Mouse (Mus musculus): Measurements from ENCODE around the gene Fbxl13. TPM values are rescaled to one million over a fixed set of nuclear protein-coding genes. Genes with fewer than 3 reads are reported as not detected.

Fbxl13 gene
- polyA plus RNA-seq, 1 experiment: 0.19 TPM

GRCm38 (mm10) chr5:21567784-21568183 is 77.7 kb downstream of the Fbxl13 start:
- Histone ChIP-seq H3K4me2 (ENCODE audit: low read depth) (no peak overlapping the region), H3K27me3 (ENCODE audit: control insufficient read depth, insufficient read depth, insufficient read length) (no peaks in the 10 kb centered on the region), H3K79me2 (ENCODE audit: control insufficient read depth, insufficient read depth) (peaks cover 18% of the 10 kb centered on the region), H3K36me3 (ENCODE audit: control insufficient read depth, insufficient read depth) (peaks cover 26% of the 10 kb centered on the region), H3ac (ENCODE audit: control insufficient read depth, insufficient read length) (no peak overlapping the region), H3K4me3 (no peak overlapping the region)
- TF ChIP-seq MAX (IDR thresholded peaks at IDR 0.05; ENCODE audit: low read depth) (no peak), MYOD1 (IDR thresholded peaks at IDR 0.05; ENCODE audit: control insufficient read depth in 1 of 3, insufficient read length in 2 of 3, low read depth in 2 of 3) (no peak), POLR2A (IDR thresholded peaks at IDR 0.05; ENCODE audit: insufficient read length, low read depth) (no peak), E2F4 (IDR thresholded peaks at IDR 0.05; ENCODE audit: insufficient read depth) (no peak), REST (IDR thresholded peaks at IDR 0.05; ENCODE audit: insufficient read depth, insufficient read length) (no peak), POLR2AphosphoS2 (IDR thresholded peaks at IDR 0.05; ENCODE audit: insufficient read length, low read depth) (no peak), TCF12 (IDR thresholded peaks at IDR 0.05; ENCODE audit: insufficient read depth, poor library complexity, severe bottlenecking) (no peak), CEBPB (IDR thresholded peaks at IDR 0.05; ENCODE audit: insufficient read depth, poor library complexity, severe bottlenecking) (no peak), TCF3 (IDR thresholded peaks at IDR 0.05; ENCODE audit: insufficient read length, low read depth) (no peak), SRF (IDR thresholded peaks at IDR 0.05; ENCODE audit: control insufficient read depth, insufficient read length, low read depth) (no peak), MYOG (IDR thresholded peaks at IDR 0.05; ENCODE audit: control insufficient read depth in 1 of 3, insufficient read depth in 1 of 3, insufficient read length in 2 of 3, low read depth in 2 of 3) (no peak), USF1 (IDR thresholded peaks at IDR 0.05; ENCODE audit: low read depth) (no peak)

GRCm38 (mm10) chr5:21565392-21566065 is 79.9 kb downstream of the Fbxl13 start:
- H3K36me3 ChIP-seq (ENCODE audit: control insufficient read depth, insufficient read depth): peaks cover 24% of the 10 kb centered on the region
- no peak overlapping the region for H3ac ChIP-seq (ENCODE audit: control insufficient read depth, insufficient read length)
- TF ChIP-seq TCF3 (IDR thresholded peaks at IDR 0.05; ENCODE audit: insufficient read length, low read depth) (no peak), USF1 (IDR thresholded peaks at IDR 0.05; ENCODE audit: low read depth) (peak; percentile 72)
- no peak overlapping the region for H3K4me3 ChIP-seq
- H3K4me2 ChIP-seq (ENCODE audit: low read depth): peak overlapping the region; percentile 55
- peaks cover 18% of the 10 kb centered on the region for H3K79me2 ChIP-seq (ENCODE audit: control insufficient read depth, insufficient read depth)
- no peaks in the 10 kb centered on the region for H3K27me3 ChIP-seq (ENCODE audit: control insufficient read depth, insufficient read depth, insufficient read length)

- Histone ChIP-seq H3K36me3 (ENCODE audit: control insufficient read depth, insufficient read depth) (peaks cover 19% of the 10 kb centered on the region), H3K27me3 (ENCODE audit: control insufficient read depth, insufficient read depth, insufficient read length) (no peaks in the 10 kb centered on the region), H3ac (ENCODE audit: control insufficient read depth, insufficient read length) (no peak overlapping the region), H3K4me2 (ENCODE audit: low read depth) (no peak overlapping the region), H3K4me3 (no peak overlapping the region), H3K79me2 (ENCODE audit: control insufficient read depth, insufficient read depth) (peaks cover 18% of the 10 kb centered on the region)
- TF ChIP-seq CEBPB (IDR thresholded peaks at IDR 0.05; ENCODE audit: insufficient read depth, poor library complexity, severe bottlenecking): 0 out of 2 replicates have a peak, but pooled peaks have one; percentile 12
- TF ChIP-seq SRF (IDR thresholded peaks at IDR 0.05; ENCODE audit: control insufficient read depth, insufficient read length, low read depth): no peak
- TF ChIP-seq MAX (IDR thresholded peaks at IDR 0.05; ENCODE audit: low read depth): no peak
Measured at GRCm38 (mm10) chr5:21563936-21564335, 81.5 kb downstream of the Fbxl13 start.

- H3ac ChIP-seq (ENCODE audit: control insufficient read depth, insufficient read length): no peak overlapping the region
- H3K4me3 ChIP-seq: no peak overlapping the region
- H3K36me3 ChIP-seq (ENCODE audit: control insufficient read depth, insufficient read depth): peaks cover 7% of the 10 kb centered on the region
- no peak overlapping the region for H3K4me2 ChIP-seq (ENCODE audit: low read depth)
- no peaks in the 10 kb centered on the region for H3K27me3 ChIP-seq (ENCODE audit: control insufficient read depth, insufficient read depth, insufficient read length)
- peaks cover 32% of the 10 kb centered on the region for H3K79me2 ChIP-seq (ENCODE audit: control insufficient read depth, insufficient read depth)
- TF ChIP-seq POLR2AphosphoS2 (IDR thresholded peaks at IDR 0.05; ENCODE audit: insufficient read length, low read depth): no peak
- TF ChIP-seq POLR2A (IDR thresholded peaks at IDR 0.05; ENCODE audit: insufficient read length, low read depth): no peak
- TF ChIP-seq REST (IDR thresholded peaks at IDR 0.05; ENCODE audit: insufficient read depth, insufficient read length): no peak
- no peak for TF ChIP-seq SRF (IDR thresholded peaks at IDR 0.05; ENCODE audit: control insufficient read depth, insufficient read length, low read depth)
- TF ChIP-seq TCF12 (IDR thresholded peaks at IDR 0.05; ENCODE audit: insufficient read depth, poor library complexity, severe bottlenecking): no peak
- TF ChIP-seq E2F4 (IDR thresholded peaks at IDR 0.05; ENCODE audit: insufficient read depth): no peak
- no peak for TF ChIP-seq CEBPB (IDR thresholded peaks at IDR 0.05; ENCODE audit: insufficient read depth, poor library complexity, severe bottlenecking)
- TF ChIP-seq MAX (IDR thresholded peaks at IDR 0.05; ENCODE audit: low read depth): no peak
- no peak for TF ChIP-seq USF1 (IDR thresholded peaks at IDR 0.05; ENCODE audit: low read depth)
- TF ChIP-seq MYOG (IDR thresholded peaks at IDR 0.05; ENCODE audit: control insufficient read depth in 1 of 3, insufficient read depth in 1 of 3, insufficient read length in 2 of 3, low read depth in 2 of 3): no peak
Measured at GRCm38 (mm10) chr5:21556502-21556901, 88.9 kb downstream of the Fbxl13 start.

GRCm38 (mm10) chr5:21554732-21555131 is 90.7 kb downstream of the Fbxl13 start:
- Histone ChIP-seq H3K4me3 (no peak overlapping the region), H3K79me2 (ENCODE audit: control insufficient read depth, insufficient read depth) (peaks cover 35% of the 10 kb centered on the region), H3K4me2 (ENCODE audit: low read depth) (no peak overlapping the region), H3K36me3 (ENCODE audit: control insufficient read depth, insufficient read depth) (no peaks in the 10 kb centered on the region), H3K27me3 (ENCODE audit: control insufficient read depth, insufficient read depth, insufficient read length) (no peaks in the 10 kb centered on the region), H3ac (ENCODE audit: control insufficient read depth, insufficient read length) (no peak overlapping the region)
- TF ChIP-seq POLR2A (IDR thresholded peaks at IDR 0.05; ENCODE audit: insufficient read length, low read depth) (no peak), MYOD1 (IDR thresholded peaks at IDR 0.05; ENCODE audit: control insufficient read depth in 1 of 3, insufficient read length in 2 of 3, low read depth in 2 of 3) (no peak), SRF (IDR thresholded peaks at IDR 0.05; ENCODE audit: control insufficient read depth, insufficient read length, low read depth) (no peak), REST (IDR thresholded peaks at IDR 0.05; ENCODE audit: insufficient read depth, insufficient read length) (no peak)

Measured in myocyte (in vitro differentiated cells).